Mouse (Mus musculus) kidney, postnatal 0 days (tissue): ENCODE measurements around the gene C1qtnf2. TPM values are rescaled to one million over a fixed set of nuclear protein-coding genes. Genes with fewer than 3 reads are reported as not detected.

Source experiments
- ATAC-seq: fragments of 200-750 bp; cut with Nextera tagmentation; replicated peaks from 2 replicates; pipeline ENCODE4 v1.8.0; 2017; ENCODE audit warnings: low read depth, moderate number of reproducible peaks, moderate TSS enrichment, moderate library complexity; ENCODE audit not compliant: low FRiP score
- DNase-seq: peaks from one replicate; pipeline ENCODE4 v3.0.0-alpha.2; 2016; ENCODE audit warnings: low spot score
- H3K27ac ChIP-seq: fragments of 300-500 bp; sonication (generic); 2 replicates; pipeline ENCODE4 v1.5.1; 2014; ENCODE audit warnings: mild to moderate bottlenecking
- H3K27me3 ChIP-seq: fragments of 300-500 bp; sonication (generic); 2 replicates; pipeline ENCODE4 v1.6.1; 2014; ENCODE audit warnings: low read length, mixed read lengths; ENCODE audit not compliant: insufficient read depth
- H3K36me3 ChIP-seq: fragments of 300-500 bp; sonication (generic); 2 replicates; pipeline ENCODE4 v1.6.1; 2014; ENCODE audit warnings: low read length, mixed read lengths; ENCODE audit not compliant: insufficient read depth
- H3K4me1 ChIP-seq: fragments of 300-500 bp; sonication (generic); replicated peaks from 2 replicates; pipeline ENCODE4 v1.6.1; 2014; ENCODE audit warnings: antibody characterized with exemption, low read length, mixed read lengths; ENCODE audit not compliant: insufficient read depth
- H3K4me2 ChIP-seq: fragments of 300-500 bp; sonication (generic); 2 replicates; pipeline ENCODE4 v1.6.1; 2014; ENCODE audit warnings: mild to moderate bottlenecking, low read length, moderate library complexity, mixed read lengths
- H3K4me3 ChIP-seq: fragments of 300-500 bp; sonication (generic); replicated peaks from 2 replicates; pipeline ENCODE4 v1.5.1; 2014; ENCODE audit warnings: low read depth, low read length
- H3K9ac ChIP-seq: fragments of 300-500 bp; sonication (generic); 2 replicates; pipeline ENCODE4 v1.6.1; 2014; ENCODE audit warnings: low read depth, low read length
- H3K9me3 ChIP-seq: fragments of 300-500 bp; sonication (generic); replicated peaks from 2 replicates; pipeline ENCODE4 v1.6.1; 2016; ENCODE audit warnings: low read length, inconsistent platforms, mixed read lengths
- CTCF ChIP-seq: IDR thresholded peaks from 2 replicates; pipeline ENCODE4 v1.5.1; 2016; ENCODE audit warnings: antibody characterized with exemption, low read depth, mild to moderate bottlenecking, moderate library complexity
- WGBS: fragments of 180-500 bp; shearing (Covaris S2); extraction: QIAGEN DNeasy Blood & Tissue Kit; methylation state at CpG from one replicate; pipeline ENCODE4 v1.1.7; 2014; 5-methylcytosine and 5-hydroxymethylcytosine counted together
- polyA plus RNA-seq: library from polyadenylated mRNA; unstranded; fragments of >200 nt; fragmentation: Nextera tagmentation; extraction: Ambion mirVana; gene quantifications from 2 replicates; pipeline ENCODE4 v1.2.1, GENCODE M21; 2015

C1qtnf2 gene
- polyA plus RNA-seq, result 27.2 and 28.0 TPM in 2 replicates

DNA sequence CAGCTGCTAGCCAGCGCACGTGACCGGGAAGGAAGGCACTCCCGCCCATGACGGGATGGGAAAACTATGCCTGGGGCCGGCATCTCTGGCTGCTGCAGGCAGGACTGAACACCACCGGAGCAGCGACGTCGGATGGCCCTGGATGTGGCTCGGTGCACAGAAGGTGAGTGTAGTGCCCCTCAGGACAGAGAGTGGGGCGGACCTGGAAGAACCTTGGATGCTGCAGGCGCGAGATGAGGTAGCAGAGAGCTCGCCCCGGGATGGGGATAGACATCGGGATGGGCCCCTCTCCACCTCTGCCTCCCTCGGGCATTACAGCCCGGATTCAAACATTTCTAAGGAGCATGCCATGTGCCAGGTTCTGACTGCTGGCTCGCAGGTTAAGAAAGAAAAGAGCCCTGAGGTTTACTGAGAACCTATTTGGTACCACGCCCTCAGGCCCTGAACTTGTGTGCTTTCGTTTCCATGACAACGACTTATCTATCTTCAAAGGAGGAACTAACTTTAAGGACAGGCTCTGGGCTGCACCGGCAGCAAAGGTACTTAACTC is at the start of gene C1qtnf2:
C1qtnf2 (plus strand) TSS at position 52 of the 550 bp plus-strand sequence.
- H3K4me2 ChIP-seq, result peak within 1 kb of the TSS; percentile 60
- peak; percentile 51 for ATAC-seq
- H3K9me3 ChIP-seq, result no peaks in the 10 kb centered on the region
- peak within 1 kb of the TSS; percentile 49; the same call in 1 of the 2 replicates for H3K9ac ChIP-seq
- peak; percentile 72 for DNase-seq
- H3K27ac ChIP-seq, result peak within 1 kb of the TSS; percentile 31; the same call in 1 of the 2 replicates
- 7% methylated on average over 24 of the region's 24 CpGs for WGBS
- H3K4me1 ChIP-seq, result peaks cover 4% of the 10 kb centered on the region
- H3K27me3 ChIP-seq, result no peaks in the 10 kb centered on the region
- peak within 1 kb of the TSS; percentile 27 for H3K4me3 ChIP-seq
- H3K36me3 ChIP-seq, result no peaks in the 10 kb centered on the region
- no peak for TF ChIP-seq CTCF

DNA sequence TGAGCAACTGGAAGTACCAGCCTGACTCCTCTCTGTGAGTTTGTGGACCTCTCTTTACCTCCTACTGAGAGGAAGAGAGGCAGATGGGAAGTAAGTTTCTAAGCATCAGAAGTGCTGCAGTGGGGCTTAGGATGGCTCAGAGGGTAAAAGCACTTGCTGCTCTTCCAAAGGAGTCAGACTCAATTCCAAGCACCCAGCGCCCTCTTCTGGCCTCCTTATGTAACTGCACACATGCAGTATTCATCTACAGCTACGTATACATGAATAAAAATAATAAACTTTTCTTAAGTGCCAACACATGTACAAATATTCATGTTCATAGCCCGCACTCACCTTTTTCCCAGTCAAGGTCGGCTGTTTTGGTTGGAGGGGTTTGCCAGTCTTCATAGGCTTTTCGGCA is 49.7 kb upstream of the C1qtnf2 start:
- H3K27me3 ChIP-seq, result no peaks in the 10 kb centered on the region
- no peaks in the 10 kb centered on the region for H3K9me3 ChIP-seq
- 80% methylated on average over 5 of the region's 5 CpGs for WGBS
- peak; percentile 52 for TF ChIP-seq CTCF
- peaks cover 20% of the 10 kb centered on the region; the same call in 1 of the 2 replicates for H3K36me3 ChIP-seq
- H3K27ac ChIP-seq, result no peak overlapping the region
- H3K4me3 ChIP-seq, result no peak overlapping the region
- H3K4me1 ChIP-seq, result peaks cover 13% of the 10 kb centered on the region
- no peak overlapping the region for H3K9ac ChIP-seq
- no peak overlapping the region for H3K4me2 ChIP-seq
- ATAC-seq (no peak), DNase-seq (no peak)

DNA sequence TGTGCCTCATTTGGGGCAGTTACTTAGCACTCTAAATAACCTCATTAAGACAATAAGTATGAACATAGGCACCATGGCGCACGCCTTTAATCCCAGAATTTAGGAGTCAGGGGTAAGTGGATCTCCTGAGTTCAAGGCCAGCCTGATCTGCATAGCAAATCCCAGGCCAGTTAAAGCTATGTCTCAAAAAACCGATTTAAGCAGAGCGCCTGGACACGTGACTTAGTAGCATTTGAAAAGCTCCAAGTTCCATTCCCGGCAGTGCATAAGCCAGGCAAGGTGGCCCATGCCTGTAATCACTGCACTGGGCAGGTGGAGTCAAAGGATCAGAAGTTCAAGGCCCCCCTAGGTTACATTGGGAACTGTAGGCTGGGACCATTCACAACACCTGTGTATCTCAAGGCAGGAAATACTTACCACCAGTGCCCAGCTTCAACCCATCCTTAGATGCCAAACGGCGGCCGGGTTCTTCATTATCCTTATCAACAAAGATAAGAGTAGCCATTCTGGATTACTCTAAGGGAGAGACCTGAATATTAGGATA is 48.8 kb upstream of the C1qtnf2 start:
- Histone ChIP-seq H3K9ac (no peak overlapping the region; the same call in 1 of the 2 replicates), H3K36me3 (peaks cover 20% of the 10 kb centered on the region; the same call in 1 of the 2 replicates), H3K9me3 (no peaks in the 10 kb centered on the region), H3K4me2 (peak overlapping the region; percentile 57), H3K4me3 (peak overlapping the region; percentile 58; the same call in 1 of the 2 replicates), H3K27ac (no peak overlapping the region), H3K27me3 (no peaks in the 10 kb centered on the region), H3K4me1 (peaks cover 13% of the 10 kb centered on the region)
- DNase-seq (no peak), ATAC-seq (no peak)
- no peak for TF ChIP-seq CTCF
- 92% methylated on average over 9 of the region's 9 CpGs for WGBS

DNA sequence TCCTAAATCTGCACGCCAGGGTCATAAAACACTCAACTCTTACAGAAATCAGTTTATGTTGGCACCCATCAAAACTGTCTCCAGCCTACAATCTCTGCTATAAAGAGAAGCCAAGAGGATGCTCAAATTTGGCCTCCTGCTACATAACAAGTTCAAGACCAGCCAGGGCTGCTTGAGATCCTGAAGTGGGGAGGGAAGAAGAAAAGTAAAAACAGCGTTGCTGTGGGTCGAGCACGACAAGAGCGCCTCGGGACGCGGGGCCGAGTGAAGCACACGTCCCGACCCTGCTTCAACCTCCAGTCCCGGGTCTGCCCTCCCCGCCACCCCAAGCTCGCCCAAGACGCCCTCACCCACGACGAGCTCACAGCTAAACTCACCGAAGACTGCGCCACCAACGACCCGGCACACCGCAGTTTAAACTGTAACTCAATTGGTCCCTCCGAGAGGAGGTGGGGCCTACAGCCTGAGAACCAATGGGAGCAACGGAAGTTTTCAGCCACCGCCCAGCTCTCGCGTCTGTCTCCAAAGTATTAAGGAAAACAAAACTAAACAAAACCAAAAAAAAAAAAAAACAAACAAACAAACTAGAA is 48.2 kb upstream of the C1qtnf2 start, which contains the start of gene Pttg1:
Pttg1 (minus strand) TSS at position 428 of the 590 bp plus-strand sequence.
- ATAC-seq (peak; percentile 96), DNase-seq (peak; percentile 95)
- 2% methylated on average over 27 of the region's 27 CpGs for WGBS
- Histone ChIP-seq H3K4me3 (peak within 1 kb of the TSS; percentile 58), H3K4me1 (peaks cover 13% of the 10 kb centered on the region), H3K9me3 (no peaks in the 10 kb centered on the region), H3K27ac (peak within 1 kb of the TSS; percentile 76), H3K4me2 (peak within 1 kb of the TSS; percentile 57), H3K27me3 (no peaks in the 10 kb centered on the region), H3K36me3 (peaks cover 17% of the 10 kb centered on the region; the same call in 1 of the 2 replicates), H3K9ac (peak within 1 kb of the TSS; percentile 74)
- TF ChIP-seq CTCF, result no peak

DNA sequence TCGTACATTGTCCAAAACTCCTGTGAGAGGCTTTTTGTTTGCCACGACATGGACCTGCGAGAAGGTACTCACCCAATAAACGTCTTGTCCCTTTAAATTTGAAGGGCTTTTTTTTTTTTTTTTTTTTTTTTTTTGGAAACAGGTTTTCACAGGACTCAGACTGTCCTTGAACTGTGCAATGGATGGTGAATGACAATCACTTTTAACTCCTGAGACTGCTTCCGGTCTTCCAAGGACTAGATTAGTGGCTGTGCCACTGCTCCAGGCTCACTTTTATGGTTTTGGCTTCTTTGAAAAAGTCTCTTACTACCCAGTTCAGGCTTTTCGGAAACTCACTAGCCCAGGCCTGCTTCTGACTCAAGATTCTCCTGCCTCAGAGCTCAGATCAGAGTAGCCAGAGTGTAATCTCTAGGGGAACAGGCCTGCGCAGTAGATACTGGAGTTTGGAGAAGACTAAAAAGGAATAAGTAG is 47.6 kb upstream of the C1qtnf2 start:
- 21% methylated on average over 7 of the region's 7 CpGs for WGBS
- H3K27ac ChIP-seq, result peak overlapping the region; percentile 73
- no peaks in the 10 kb centered on the region for H3K27me3 ChIP-seq
- no peaks in the 10 kb centered on the region for H3K9me3 ChIP-seq
- DNase-seq (no peak), ATAC-seq (peak; percentile 67)
- no peak for TF ChIP-seq CTCF
- H3K36me3 ChIP-seq, result peaks cover 15% of the 10 kb centered on the region; the same call in 1 of the 2 replicates
- peak overlapping the region; percentile 74 for H3K9ac ChIP-seq
- H3K4me1 ChIP-seq, result peaks cover 13% of the 10 kb centered on the region
- H3K4me3 ChIP-seq, result peak overlapping the region; percentile 58
- peak overlapping the region; percentile 57 for H3K4me2 ChIP-seq

DNA sequence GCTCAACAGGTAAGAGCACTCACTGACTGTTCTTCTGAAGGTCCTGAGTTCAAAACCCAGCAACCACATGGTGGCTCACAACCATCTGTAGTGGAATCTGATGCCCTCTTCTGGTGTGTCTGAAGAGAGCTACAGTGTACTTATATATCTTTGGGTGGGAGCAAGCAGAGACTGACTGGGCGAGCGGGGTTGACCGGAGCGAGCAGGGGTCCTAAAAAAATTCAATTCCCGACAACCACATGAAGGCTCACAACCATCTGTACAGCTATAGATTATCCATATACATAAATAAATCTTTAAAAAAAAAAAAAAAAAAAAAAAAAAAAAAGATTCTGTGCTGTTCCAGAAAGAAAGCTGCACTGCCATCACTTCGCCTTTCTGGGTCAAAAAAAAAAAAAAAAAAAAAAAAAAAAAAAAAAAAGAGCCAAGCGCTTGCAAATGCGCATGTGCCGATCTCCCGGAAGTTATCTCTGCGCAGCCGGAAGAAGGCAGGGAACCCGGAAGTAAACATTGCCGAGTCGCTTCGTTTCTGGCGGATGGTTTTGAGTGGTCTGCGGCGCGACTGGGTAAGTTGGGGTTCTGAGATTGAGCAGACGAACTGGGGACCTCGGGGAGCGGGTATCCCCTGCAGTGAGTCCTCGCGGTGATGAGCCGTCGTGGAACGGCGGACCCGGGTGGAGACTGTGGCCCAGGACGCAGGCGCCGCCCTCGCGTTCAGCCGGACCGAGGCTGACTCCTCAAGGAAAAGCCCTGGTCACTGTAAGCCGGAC is 40.6 kb upstream of the C1qtnf2 start, which contains the start of gene Slu7:
Slu7 (plus strand) TSS at position 491 of the 770 bp plus-strand sequence.
- DNase-seq (peak; percentile 95), ATAC-seq (peak; percentile 89)
- H3K27me3 ChIP-seq, result no peaks in the 10 kb centered on the region
- H3K4me1 ChIP-seq, result peaks cover 9% of the 10 kb centered on the region
- peak within 1 kb of the TSS; percentile 58 for H3K4me2 ChIP-seq
- peak within 1 kb of the TSS; percentile 77 for H3K27ac ChIP-seq
- TF ChIP-seq CTCF, result peak; percentile 29; the same call in 1 of the 2 replicates
- H3K9ac ChIP-seq, result peak within 1 kb of the TSS; percentile 86
- H3K9me3 ChIP-seq, result no peaks in the 10 kb centered on the region
- peak within 1 kb of the TSS; percentile 90 for H3K4me3 ChIP-seq
- peaks cover 13% of the 10 kb centered on the region; the same call in 1 of the 2 replicates for H3K36me3 ChIP-seq
- WGBS, result 6% methylated on average over 38 of the region's 38 CpGs
